Mouse (Mus musculus) right cerebral cortex, adult 2 months (tissue): ENCODE measurements at regions not wholly inside any gene's neighbourhood (a gene's known extent, or its start where the extent isn't known, plus 50 kb on each side); places are given as distances from the start of the nearest gene placed in this dataset.
"Not testable (repeated sequence)": the region's sequence is repeated elsewhere in the genome, so short reads cannot be mapped to it uniquely, and the experiment has no call there.

Experiments
- DNase-seq, 2 experiments: peaks; one replicate each; pipeline ENCODE4 v3.0.0; 2021 to 2022; ENCODE audit warnings: low spot score in 2 of 2

- no peak for DNase-seq
Measured at GRCm38 (mm10) chr10:15321480-15321879, 603.5 kb upstream of the Gje1 start.

- no peak for DNase-seq
Measured at GRCm38 (mm10) chr10:15317017-15317607, 599.1 kb upstream of the Gje1 start.

DNA sequence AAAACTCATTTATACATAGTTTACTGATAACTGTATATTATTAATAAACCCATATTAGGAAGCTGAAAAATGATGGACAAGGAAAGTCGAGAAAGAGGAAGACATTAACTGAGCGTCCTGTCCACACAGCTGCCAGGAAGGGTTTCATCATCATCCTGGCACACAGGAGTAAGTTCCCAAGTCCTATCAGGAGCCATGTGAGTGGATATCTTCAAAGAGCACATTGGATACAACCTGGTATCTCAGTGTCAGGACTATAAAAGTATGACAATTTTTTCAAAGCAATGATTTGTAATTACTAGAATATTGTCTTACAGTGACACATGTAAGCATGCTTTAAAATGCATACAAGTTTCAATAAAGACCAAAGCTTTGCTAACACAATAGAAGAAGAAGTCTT is 592.6 kb upstream of the Gje1 start:
- DNase-seq = no peak

DNA sequence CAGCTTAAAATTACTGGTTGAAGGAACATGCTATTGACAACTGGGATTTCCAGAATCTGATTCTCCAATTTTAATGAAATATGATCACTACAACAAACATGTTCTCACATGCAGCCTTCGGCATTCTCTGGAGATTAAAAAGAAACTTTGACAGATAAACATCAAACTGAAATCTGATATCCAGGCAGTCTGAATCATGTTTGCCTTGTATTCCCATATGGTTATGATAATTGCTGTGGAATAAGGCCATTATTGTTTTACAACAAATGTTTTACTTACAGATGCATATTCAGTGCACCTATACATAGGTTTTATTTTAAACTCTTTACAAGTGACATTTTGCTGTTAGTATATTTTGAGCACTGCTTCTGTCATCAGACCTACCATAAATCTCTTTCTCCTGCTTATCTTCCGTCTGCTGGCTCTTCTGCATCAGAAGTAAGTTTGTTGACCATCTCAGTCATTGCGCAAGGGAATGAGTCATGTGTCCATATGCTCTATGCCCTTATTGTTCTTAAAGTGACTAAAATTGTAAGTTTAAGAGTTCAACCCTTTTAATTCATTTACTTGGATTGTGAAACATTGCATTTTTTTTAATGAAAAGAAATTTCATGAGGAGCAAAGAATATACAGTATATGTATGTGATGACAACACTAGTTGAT is 587.9 kb upstream of the Gje1 start:
- no peak for DNase-seq

- peak; percentile 72 to 83 for DNase-seq
Measured at GRCm38 (mm10) chr10:15300199-15301085, 582.4 kb upstream of the Gje1 start.

DNA sequence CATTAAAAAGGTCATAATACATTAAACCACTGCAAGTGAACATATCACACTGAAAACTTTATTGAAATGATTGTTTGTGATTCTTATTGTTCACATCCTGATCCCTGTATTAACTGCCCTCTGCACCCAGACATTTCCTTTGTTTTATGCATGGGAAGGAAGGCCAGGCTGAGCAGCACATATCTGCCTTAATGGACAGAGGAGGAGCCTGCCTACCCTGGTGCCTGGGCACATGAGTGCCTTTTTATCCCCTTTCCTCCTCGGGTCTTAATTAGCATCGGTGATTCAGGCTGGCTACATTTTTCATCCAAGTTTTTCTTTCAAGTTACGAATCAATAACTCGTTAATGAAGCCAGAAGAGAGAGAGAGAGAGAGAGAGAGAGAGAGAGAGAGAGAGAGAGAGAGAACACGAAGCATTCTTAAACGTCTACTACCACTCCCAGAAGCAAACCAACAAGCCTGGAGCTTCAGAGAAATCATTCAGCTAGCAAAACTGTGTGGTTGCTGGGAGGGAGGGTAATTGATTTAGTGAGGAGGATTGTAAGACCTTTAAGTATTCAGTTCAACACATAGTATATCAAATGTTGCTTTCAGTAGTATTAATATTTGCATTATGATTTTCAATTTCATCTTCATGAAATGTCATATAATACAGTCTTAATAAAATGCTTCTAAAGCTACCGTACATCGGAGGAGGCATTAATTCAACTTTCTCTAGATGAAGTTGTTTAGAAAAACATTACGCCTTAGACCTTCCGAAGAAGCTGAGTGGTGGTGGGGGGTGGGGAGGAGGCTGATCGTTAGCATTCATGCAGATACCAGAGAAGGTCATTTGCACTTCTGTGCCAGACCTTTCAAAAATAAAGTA is 581.6 kb upstream of the Gje1 start:
- DNase-seq = no peak

DNA sequence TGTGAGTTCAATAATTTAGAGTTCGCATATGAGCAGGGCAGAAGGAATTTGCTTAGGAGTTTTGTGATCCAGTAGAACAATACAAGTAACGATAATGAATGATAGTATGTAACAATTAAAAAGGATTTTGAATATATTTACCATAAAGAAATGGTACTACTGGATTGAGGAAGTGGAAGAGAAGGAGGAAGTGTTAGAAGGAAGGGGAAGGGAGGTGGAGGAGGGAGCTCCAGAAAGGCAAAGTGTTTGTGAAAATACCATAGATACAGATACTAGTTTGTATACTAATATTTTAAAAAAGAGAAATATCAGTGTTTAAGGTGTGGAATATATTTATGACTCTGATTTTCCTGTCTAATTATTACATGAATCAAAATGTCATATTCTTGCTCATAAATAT is 579.2 kb upstream of the Gje1 start:
- no peak for DNase-seq

DNA sequence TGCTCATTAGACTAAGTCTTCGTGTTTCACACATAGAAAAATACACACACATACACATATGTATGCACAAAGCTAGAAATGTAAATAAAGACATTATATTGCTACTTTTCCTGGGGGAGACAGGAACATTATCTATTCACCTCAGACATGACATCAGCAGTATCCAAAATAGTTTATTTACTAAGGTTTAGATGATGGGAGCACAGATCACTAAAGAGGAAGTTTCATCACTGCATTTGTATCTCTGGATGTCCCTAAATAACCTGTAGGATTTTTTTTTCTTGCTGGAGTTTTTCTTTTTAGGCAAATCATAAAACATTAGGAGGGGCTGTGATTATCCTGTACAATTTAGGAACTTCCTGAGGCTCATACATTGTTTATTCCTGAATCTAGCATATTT is 576.1 kb upstream of the Gje1 start:
- no peak for DNase-seq

GRCm38 (mm10) chr10:15263337-15263736 is 545.3 kb upstream of the Gje1 start:
- not testable (repeated sequence) for DNase-seq

- not testable (repeated sequence) for DNase-seq
Measured at GRCm38 (mm10) chr10:15262282-15262681, 544.3 kb upstream of the Gje1 start.

DNA sequence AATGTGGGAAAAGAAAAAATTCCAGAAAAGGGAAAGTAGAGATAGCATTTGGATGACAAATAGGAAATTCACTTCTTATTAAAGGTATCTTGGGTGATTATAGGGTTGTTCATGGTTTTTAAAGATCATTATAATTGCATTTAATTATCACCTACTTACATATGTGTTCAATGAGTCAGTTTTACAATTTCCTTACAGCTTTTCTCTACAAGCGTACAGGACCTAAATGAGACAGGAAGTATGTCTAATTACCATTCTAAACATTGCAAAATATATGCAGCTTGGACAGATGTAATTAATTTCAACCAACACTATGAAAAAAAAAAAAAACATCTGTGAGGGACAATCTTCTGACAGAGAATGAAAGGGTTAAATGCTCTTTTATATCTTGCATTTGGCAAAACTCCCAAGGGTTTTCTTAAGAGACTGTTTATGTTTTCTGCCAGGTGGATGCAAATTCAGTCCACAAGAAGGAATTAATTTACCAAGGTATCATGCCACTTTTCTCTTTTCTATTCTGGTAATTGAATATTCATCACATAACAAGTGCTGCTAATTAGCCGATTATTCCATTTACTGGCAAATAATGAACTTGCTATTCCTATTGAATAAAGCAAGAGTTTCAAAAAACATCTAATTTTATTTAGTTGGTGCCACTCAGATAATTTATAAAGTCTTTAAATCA is 531.5 kb upstream of the Gje1 start:
- DNase-seq = no peak

- DNase-seq = no peak
Measured at GRCm38 (mm10) chr10:15248899-15249298, 530.9 kb upstream of the Gje1 start.

- DNase-seq = no peak
Measured at GRCm38 (mm10) chr10:15244376-15245262, 526.6 kb upstream of the Gje1 start.

DNA sequence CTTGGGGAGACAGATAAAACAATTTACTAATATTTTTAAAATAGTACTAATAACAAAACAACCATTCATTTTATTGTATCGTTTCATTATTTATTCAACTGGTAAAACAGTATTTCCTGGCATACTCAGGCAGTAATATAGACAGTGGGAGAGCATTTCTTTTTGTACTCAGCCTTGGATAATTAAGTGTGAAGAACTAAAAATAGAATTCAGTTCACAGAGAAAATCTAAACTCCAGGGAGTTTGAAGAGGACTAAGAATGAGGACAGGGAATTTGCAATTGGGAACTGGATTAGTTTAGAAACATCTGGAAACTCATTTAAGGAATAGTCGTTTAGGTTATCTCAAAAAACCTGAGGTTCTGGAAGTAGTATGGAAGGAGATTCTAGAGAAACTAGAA is 525.4 kb upstream of the Gje1 start:
- no peak for DNase-seq

DNA sequence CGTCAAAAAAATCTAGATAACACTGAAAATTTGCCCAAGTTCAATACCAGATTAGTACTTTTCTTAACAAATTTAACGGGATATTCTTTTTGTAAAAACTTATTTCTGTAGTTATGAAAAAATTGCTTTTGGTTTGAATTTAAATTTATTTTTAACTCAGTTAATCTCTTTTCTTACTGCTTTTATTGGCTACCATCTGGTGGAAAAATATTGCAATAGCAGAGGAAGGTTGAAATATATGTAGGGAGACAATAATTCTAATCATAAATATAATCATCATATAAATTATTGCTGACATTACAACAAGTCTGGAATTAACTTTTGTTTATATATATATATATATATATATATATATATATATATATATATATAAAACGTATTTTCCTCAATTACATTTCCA is 500.9 kb upstream of the Gje1 start:
- no peak for DNase-seq

GRCm38 (mm10) chr10:15179585-15179984 is 461.6 kb upstream of the Gje1 start:
- DNase-seq = no peak

- peak in 1 of 2 experiments; percentile 2 for DNase-seq
Measured at GRCm38 (mm10) chr10:15174421-15174820, 456.4 kb upstream of the Gje1 start.

DNA sequence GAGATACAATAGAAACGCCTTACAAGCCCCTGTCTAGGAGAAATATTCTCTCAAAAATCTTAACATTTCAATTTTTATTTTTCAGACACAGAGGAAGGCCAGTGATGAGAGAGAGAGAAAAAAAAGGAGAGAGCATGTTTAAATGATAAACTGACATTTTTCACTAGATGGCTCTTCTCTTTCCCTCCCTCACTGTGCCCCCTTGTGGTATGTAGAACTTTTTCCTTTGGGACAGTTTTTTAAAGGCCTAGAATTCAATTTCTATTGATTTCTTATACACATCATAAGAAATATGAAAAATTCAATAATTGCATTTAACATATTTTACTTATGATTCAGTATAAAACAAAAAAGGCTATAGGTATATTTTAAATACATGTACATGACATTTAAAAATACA is 454.5 kb upstream of the Gje1 start:
- peak in 1 of 2 experiments; percentile 5 for DNase-seq

DNA sequence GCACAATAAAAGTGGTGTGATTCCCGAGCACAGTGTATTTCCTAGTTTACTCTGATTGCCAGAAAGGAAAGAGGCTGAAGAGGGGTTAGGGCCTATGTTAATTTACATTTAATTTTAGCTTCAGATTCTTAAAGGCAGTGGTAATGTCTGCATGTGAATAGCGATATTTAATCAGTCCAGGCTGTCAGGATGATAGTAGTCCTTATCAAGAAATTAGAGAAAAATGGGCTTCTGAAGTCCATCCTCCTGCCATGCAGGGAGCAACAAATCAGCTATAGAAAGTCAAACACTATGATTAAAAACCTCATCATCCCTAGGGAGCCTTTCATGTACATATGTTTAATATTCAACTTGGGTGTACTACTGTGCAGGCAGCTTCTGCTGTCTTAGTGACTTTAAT is 422.7 kb upstream of the Gje1 start:
- no peak for DNase-seq
